Mouse (Mus musculus): ENCODE data around the gene Exoc3l.
A peak's percentile ranks its signal among the peaks of the same experiment; 100 is the strongest.

Gene Exoc3l

DNA sequence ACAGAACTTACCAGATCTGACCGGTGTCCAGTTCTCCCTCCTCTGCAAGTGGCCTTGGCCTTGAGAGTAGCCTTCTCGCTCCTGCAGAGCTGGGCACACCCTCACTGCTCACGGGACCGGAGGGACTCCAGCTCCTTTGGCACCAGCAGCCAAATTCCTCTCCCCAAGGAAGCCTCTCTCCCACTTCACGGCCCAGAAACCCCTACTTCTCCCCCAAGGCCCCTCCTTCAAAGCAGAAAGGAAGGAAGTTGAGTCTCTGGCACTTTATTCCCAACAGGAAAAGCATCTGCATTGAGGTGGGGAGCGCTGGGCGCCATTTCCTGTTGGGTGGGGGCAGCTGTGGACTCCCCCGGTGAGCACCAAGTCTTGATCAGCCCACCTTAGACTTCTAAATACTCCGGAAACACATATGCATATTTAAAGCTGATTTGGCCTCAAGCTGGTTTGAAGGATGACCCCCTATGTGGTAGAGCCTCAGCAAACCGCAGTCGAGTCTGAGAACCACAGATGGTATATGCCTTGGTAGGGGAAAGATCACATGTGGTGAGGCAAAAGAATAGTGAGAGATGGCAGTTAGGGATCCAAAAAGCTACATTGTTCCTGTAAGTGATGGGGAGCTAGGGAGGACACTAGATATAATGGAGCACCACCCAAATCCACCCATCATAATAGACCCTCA, at the start of gene Exoc3l:
Gene Exoc3l (minus strand): TSS at position 207 of the 679 bp plus-strand sequence.
- no peak for DNase-seq (ENCODE audit: extremely low spot score, low spot score)

DNA sequence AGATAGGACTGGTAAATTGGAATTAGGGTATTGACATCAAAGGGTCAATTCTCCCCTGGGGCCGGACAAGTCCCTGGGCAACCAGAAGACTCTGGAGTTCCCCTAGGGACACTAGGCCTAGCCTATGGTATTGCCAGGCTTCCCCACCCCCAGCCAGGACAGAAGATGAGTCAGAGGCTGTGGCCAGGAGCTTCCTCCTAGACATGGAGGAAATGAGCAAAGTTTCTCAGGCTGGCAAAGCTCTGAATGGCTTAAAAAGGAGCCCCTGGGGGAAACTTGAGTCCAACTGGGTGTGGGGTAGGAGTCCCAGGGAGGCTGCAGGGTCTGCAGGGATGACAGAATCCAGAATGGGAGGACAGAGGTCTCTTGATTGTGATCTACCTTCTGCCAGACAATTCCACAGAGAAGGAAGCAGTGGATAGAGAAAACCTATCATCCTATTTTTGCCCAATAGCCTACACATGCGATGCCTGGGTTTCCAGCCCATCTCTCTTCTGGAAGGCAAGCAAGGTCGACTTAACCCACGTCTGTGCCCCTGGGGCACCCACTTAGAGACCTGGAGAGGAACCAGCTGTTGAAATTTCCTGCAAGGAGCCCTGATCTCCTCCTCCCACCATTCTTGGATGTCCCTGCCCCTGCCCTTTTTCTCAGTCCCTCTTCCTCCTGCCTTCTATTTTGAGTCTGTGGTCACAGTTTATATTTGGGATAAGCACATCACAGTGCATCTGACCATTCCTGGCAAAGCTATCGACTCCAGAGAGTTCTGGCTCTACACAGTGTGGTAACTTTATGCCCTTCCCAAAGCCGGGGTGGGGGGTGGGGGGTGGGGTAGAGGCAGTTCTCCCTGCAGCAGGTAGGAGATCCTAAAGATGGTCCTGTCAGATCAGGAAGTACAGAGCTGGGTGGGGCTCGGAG, 49.4 kb upstream of the Exoc3l start:
- DNase-seq (ENCODE audit: extremely low spot score, low spot score), result no peak

DNA sequence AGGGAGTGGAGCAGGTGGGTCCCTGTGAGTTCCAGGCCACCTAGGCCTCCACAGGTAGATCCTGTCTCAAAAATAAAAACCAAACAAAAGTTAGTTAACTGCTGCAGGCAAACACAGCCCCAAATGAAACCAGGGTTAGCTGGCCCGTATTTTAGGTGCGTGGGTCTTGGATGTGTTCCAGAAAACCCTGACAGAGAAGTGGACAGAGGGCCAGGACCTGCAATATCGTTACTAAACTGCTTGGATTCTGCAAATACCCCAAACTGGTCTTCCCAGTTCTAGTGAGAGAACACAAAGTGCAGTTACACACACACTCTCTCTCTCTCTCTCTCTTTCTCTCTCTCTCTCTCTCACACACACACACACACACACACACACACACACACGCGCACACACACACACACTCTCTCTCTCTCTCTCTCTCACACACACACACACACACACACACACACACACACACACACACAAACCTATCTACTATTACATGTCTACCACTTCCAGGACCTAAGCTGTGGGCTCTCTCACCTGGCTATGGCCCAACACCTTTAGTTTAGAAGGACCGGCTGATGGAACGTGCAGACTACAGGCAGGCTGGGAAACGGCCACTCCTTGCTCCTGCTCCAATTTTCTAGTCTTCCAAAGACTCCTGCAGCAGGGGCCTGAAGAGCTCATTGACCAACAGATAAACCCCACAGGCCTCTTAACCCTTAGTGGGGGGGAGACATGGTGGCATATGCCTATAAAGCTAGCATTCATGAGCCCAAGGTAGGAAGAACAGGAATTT, 48.1 kb upstream of the Exoc3l start:
- no peak for DNase-seq (ENCODE audit: extremely low spot score, low spot score)

DNA sequence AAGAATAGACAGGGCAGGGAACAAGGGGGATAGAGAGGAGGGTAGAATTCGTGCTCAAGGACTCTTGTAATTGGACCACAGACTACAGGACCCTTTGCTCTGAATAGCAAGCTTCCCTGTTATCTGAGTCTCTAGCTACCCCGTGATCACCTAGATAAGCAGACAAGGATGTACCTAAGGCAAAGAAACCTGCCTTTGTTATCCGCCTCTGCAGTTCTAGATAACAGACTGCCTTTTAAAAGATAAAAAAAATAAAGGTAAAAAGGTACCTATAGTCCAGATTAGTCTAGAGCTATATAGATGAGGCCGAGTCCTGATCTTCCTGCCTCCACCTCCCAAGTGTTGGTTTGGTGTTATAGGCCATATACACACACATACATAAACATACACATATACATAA, 46.9 kb upstream of the Exoc3l start:
- no peak for DNase-seq (ENCODE audit: extremely low spot score, low spot score)

DNA sequence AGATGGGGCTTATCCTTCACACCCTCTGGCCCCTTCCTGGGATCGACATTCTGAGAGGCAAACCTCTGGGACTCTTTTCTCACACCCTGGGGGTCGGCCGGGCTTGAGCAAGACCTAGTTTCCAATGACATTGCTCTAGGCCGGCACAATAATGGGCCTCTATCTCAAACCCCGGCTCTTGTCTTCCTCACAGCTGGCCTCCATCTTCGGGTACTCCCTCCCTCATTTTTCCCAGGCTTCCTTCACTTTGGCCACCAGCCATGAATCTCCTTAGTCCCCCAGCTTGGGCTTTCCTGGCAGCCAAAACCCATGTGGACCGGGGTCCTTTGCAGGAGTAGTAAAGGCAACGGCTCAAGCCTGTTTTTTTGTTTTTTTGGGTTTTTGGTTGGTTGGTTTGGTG, 45.5 kb upstream of the Exoc3l start:
- no peak for DNase-seq (ENCODE audit: extremely low spot score, low spot score)

DNA sequence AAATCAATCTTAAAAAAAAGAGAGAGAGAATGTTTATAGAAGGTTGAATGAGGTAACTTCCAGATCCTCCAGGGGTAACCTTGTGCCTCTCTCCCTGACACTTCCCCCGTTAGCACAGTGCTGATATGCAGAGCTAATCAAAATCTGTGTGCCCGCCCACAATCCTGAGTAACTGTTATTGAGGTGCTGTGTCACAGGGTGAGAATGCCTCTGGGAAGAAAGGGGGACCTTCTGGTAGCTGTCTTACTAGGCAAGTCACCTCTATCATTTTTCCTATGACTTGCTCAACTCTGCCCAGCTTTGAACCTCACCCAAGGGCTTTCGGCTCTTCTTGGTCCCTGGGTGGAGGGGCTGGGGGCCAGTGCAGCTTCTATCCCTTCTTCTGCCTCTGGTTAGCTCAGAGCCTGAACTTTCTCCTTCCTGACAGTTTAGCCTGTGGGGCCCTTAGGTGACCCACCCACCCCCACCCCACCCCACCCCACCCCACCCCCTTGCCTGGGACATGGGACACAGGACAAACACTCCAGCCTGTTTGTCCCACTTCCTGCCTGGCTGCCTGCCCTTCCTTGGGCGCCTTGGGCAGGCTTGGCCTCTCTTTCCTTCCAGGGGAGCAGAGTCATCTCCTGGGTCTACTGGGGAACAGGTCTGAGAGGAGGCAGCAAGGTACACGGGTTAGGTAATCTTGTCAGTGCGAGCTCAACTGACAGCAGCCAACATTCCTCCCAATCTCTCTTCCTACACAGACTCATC, 44.2 kb upstream of the Exoc3l start:
- no peak for DNase-seq (ENCODE audit: extremely low spot score, low spot score)

DNA sequence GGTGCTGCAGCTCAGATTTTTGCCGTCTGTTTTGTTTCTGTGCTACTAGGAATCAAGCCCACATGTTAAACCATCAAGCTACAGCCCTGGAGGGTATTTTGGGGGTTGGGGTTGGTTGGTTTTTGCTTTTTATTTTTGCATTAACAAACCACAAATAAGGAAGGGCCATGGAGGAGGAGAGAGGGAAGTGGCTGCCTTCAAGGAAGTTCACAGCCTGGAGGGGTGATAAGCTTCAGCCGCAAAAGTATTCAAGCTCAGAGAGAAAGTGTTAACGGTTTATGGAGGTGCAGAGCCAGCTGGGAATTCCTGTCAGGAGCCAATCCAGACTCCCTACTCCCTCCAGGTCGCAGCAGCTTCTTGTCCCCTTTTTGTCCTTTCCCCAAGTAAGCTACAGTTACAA, 43.1 kb upstream of the Exoc3l start:
- DNase-seq (ENCODE audit: extremely low spot score, low spot score), result no peak

DNA sequence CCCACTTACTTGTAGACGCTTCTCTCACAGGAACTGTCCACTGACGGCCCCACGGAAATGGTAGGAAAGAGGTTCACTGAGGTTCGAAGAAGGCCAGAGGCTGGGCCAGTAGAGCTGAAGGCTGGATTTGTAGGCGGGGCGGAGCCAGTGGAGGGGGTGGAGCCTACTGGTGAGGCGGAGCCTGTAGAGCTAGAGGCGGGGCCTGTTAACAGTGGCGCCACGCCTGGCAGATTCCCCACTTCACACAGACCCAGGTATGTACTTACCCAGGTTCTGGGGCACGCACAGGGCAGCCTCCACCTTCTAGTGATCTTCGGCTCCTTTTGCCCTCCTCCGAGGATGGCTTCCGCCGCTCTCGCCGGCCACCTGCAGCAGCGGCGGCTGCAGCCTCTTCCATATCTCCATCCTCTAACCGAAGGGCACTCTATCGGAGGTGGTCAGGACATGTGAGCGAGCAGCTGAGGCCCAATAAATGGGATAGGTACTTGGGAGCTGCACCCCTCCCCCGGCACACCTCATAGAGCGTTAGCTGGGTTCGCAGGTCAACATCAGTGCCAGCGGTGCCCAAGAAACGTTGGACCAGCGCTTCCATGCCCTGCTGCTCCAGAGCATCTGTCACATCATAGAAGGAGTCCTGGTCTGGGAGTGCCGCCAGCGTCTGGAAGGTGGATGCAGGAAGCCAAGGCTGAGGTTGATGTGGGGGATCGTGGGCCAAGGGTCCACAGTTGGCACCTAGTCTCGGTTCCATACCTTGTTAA, 40.7 kb upstream of the Exoc3l start:
- DNase-seq (ENCODE audit: extremely low spot score, low spot score), result no peak

DNA sequence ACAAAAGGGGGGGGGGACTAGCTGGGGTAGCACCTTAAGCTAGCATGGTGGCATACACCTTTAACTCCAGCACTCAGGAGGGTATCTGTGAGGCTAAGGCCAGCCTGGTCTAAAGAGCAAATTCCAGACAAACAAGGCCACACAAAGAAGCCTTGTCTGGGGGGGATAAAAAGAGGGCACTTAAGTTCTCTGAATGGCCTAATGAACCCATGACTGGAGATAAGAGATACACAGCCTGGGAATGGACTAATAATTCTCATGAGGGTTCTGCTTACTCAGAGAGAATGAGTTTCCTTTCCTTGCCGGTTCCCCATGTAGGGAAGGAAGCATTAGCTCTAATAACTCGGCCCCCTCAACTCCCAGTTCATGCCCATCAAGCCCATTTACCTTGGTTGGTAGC, 36.6 kb upstream of the Exoc3l start:
- DNase-seq (ENCODE audit: extremely low spot score, low spot score), result no peak

DNA sequence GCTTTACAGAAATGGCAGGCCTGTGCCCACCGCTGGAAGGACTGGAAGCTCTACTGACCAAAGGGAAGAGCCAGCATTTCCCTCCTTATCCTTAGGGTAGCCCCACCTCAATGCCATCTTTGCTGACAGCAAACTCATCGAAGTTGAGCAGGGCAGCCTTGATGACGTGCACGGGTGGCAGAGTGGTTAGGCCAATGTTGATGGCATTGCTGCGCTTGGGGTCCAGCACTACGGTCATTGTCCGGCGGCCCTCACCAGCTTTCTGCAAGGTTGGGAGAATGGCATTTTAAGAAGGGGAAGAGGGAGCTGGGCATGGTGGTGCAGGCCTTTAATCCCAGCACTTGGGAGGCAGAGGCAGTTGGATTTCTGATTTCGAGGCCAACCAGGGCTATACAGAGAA, 36.0 kb upstream of the Exoc3l start:
- DNase-seq (ENCODE audit: extremely low spot score, low spot score), result no peak

DNA sequence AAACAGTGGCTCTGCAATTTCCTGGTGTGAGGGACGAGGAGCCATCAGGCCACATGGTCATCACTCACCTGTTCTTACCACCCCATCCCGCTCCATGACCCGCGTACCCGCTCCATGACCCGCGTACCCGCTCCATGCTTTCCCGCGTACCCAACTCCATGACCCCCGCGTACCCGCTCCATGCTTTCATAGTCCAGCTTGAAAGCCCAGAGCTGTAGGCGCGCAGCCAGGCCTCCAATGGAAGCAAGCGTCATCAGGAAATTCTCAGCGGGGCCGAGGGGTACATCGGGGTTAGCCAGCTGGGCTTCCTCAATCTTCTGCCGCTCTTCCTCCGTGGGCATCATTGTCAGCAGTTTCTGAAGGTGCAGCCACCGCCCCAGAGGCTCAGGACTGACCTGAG, 35.6 kb upstream of the Exoc3l start:
- no peak for DNase-seq (ENCODE audit: extremely low spot score, low spot score)

DNA sequence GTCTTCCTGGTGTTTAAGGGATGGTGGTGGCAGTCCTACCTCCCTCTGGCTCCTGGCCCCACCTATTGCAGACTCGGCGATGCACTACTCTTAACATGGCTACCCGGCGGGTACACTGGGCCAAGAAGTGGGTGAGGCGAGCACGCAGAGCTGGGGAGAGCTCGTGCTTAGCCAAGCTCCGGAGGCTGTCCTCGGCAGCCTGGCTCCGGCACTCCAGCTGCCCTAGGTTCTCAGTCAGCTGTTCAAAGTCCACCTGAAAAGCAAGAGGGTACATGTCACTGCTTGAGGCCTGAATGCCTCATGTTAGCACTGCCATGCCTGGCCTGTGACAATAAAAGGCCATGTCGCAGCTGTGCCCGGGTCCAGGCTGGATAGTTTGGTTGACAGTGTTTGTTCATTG, 34.4 kb upstream of the Exoc3l start:
- no peak for DNase-seq (ENCODE audit: extremely low spot score, low spot score)

DNA sequence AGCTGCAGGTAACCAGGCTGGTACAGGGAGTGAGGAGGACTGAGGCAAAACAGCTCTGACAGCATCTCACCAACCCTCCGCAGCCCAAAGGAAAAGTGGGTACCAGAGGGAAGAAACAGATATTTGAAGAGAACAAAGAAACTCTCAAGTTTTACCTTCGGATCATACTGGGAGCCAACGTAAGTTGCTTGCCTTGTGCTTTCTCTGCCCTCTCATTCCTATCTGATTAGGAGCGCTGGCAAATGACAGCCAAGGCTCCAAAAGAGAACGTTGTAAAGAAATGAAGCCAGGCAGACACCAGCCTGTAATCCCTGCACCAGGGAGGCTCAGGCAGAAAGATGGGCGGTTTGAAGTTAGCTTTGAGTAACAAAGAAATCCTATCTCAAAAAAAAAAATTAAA, 31.1 kb upstream of the Exoc3l start:
- DNase-seq (ENCODE audit: extremely low spot score, low spot score), result no peak

DNA sequence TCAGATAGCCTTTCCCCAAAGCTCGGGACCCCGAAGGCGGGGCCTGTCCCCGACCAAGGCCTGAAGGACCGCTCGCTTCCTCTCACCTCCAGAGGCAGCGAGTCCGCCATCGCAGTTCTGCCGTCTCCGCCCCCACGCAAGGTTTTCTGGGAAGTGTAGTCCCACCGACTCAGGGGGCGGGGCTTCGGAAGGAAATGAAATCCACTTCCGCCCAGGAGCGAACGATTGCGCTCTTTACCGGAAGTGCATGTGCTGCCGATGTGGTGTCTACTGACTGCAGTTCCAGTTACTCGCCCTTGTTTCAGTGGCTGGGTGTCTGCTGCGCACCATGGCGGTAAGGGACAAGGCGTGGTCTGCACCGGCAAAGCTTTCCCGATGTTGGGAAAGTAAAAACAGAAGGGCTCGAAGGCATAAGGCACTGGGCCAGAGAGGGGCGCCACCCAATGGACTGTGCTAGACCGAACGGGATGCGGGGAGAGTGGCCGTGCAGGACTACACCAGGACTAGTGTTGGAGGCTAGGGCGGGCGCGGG, 30.3 kb upstream of the Exoc3l start, which contains the start of the genes Lrrc29 and Tmem208:
Gene Lrrc29 (minus strand): TSS at position 138 of the 532 bp plus-strand sequence.
Gene Tmem208 (plus strand): TSS at position 214 of the 532 bp plus-strand sequence.
- DNase-seq (ENCODE audit: extremely low spot score, low spot score), result peak; percentile 95

DNA sequence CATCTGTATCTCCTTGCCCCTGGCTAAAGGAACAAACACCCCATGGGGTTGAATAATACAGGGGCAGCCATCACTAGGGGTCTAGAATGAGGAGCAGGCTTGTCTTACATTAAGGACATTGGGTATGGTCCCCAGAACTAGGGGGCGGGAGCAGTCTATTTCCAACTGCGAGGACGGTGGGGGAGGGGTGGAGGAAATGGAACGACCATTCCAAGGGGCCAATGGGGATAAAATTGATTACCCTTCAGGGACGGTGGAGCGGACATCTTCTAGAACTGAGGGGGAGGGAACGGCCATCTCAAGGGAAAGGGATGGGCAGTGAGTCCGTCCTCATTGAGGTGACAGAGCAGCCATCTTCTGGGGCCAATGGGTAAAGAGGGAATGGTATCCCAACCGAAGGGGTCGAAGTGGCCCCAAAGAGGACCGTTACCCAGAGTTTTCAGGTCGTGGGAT, 29.8 kb upstream of the Exoc3l start:
- DNase-seq (ENCODE audit: extremely low spot score, low spot score), result no peak

DNA sequence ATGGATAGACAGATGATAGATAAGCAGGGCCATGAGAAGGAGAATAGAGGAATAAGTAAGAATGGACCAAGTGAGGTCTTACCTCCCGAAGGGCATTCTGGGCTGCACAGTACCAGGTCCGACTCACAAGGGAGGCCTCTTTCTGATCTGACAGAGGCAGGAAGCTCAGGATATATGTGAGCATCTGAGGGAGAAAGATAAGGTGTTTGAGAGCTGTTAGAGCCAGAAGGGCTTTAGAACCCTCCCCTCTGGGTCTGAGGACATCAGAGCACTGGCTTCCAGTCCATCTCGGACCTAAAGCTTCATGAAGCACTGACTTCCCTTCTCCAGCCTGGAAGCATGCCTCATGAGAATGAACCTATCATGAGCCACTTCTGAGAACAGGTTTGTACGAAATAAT, 27.3 kb upstream of the Exoc3l start:
- DNase-seq (ENCODE audit: extremely low spot score, low spot score), result no peak

DNA sequence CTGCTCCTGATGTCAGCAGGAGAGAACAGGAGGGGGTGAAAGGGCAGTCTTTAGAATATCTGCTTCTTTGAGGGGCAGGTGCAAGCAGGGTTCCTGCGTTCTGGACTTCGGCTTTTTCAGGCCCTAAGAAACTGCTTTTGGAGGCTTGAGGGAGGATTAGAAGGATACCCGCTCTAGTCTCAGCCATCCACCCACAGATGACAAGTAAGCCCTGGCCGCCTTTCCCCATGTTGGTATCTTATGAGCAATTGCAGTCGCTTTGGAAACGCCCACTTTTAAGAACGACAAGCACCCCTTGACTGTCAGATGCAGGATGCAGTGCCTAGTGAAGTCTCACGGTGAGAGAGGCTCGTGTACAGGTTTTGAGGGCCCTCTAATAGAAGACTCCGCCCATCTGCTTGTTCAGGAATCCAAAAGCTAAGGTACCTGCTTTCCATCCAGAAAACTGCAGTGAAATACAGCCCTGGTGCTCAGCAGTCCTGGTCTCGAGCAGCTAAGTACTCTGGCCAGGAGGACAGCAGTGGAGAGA, 22.8 kb upstream of the Exoc3l start:
- no peak for DNase-seq (ENCODE audit: extremely low spot score, low spot score)

DNA sequence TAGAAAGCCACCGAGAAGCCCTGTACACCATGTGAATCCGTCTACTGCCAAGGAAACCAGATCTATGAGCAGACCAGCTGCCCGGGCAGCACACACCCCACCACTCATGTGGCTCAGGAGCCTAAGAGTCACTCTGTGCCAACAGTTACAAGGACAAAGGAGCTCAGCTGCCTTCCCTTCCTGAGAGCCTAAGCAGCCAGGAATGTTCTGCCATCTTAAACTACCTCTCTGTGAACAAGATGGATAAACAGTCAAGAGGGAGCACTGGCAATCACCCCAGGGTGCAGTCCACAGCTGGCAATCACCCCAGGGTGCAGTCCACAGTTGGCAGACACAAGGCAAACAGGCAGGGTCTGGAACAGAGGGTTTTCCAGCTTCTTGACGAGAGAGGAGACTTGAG, 22.0 kb upstream of the Exoc3l start:
- DNase-seq (ENCODE audit: extremely low spot score, low spot score), result no peak

DNA sequence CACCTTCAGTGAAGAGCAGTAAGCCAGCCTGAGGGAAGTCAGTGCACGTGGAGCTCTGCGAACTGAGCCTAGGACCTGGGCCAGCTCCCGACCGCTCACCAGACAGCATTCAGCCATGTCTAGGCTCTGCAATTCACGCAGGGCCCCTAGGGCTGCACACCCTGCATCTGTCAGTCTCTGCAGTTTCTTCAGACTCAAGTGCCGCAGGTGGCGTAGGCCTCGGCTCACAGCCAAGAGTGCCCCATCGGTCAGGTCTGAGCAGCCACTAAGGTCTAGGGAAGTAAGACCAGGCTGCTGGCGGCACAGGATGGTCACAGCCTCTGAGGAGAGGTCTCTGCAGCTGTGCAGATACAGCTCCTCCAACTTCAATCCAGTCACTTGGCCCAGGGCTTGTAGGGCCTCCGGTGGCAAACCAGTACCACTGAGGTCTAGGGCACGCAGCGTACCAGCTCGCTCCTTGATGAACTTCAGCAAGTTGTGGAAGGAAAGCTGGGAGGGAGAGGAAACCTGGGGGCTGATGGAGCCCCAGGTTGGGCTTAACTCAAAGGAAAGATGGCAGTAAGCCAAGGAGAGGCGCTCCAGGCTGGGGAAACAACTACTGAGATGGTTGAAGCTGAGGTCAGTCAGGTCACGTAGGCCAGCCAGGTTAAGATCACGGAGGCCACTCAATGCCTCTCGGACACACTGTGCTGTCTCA, 19.3 kb upstream of the Exoc3l start:
- no peak for DNase-seq (ENCODE audit: extremely low spot score, low spot score)

Measured in neural tube, embryonic 10.5 days (tissue).